Mouse (Mus musculus) megakaryocyte, embryonic 14.5 days (primary cell): ENCODE measurements at regions not wholly inside any gene's neighbourhood (a gene's known extent, or its start where the extent isn't known, plus 50 kb on each side); places are given as distances from the start of the nearest gene placed in this dataset.

ENCODE experiments used
- FLI1 ChIP-seq: IDR thresholded peaks from 2 replicates; pipeline ENCODE4 v1.6.1; 2012; ENCODE audit warnings: low read length, inconsistent platforms, mixed read lengths
- GATA1 ChIP-seq: IDR thresholded peaks from 3 replicates; pipeline ENCODE4 v1.6.1; 2012; ENCODE audit warnings: mixed read lengths, low read length, inconsistent platforms, borderline replicate concordance

DNA sequence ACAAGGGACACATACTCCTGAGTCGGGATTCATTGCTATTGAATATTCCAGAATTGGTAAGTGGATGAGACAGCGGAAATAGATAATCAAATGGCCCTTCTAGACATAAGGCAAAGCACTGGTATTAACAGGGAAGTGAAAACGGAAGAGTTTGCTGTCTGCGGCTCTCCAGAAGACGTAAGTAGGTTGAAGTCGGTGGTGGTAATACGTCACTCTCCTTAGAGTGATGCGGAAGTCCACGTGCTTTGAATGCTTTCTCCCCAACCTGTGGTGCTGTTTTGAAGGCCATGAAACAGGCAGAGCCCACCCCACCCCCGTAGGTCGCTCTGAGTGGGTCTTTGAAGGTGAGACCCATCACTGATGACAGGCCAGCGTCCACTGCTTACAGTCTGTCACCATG lies 308.0 kb upstream of the Tbx3 start:
- TF ChIP-seq GATA1, result no peak
- no peak for TF ChIP-seq FLI1
